Mouse (Mus musculus): Measurements from ENCODE around the gene Lad1.

Lad1 gene

DNA sequence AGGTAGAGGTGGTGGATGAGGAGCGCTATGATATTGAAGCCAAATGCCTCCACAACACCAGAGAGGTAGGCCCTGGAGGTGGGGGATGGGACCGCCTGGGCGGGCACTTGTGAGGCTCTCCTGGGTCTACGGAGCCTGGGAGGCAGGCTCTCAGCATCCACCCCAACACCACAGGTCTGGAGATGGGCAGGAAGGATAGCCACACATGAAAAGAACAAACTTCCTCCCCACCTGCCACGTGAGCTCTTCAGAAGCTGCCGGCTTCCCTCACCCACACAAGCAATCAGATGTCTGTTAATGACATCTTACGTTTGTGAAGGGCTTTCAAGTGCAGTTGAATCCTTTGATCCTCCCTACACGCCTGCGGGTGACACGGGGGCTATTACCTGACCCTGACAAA, 10.9 kb upstream of the Lad1 start:
- no peak for DNase-seq (ENCODE audit: low spot score)

DNA sequence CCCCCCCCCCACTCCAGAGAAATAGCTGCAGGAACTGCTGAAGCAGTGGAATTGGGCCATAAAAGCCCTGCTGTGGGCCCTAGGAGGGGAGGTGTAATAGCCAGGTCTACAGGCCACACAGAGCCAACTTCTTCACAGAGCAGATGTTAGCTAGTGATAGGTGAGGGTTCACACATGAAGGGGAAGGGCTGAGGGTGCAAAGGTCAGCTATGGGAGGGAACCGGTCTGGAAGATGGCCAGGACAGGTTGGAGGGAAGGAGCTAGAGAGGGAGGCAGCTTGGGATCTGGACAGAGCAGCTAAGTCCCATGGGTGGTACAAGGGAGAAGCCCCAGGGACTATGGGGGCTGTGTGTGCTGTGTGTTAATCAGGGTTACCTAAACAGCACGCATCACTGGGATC, 8.2 kb upstream of the Lad1 start:
- no peak for DNase-seq (ENCODE audit: low spot score)

DNA sequence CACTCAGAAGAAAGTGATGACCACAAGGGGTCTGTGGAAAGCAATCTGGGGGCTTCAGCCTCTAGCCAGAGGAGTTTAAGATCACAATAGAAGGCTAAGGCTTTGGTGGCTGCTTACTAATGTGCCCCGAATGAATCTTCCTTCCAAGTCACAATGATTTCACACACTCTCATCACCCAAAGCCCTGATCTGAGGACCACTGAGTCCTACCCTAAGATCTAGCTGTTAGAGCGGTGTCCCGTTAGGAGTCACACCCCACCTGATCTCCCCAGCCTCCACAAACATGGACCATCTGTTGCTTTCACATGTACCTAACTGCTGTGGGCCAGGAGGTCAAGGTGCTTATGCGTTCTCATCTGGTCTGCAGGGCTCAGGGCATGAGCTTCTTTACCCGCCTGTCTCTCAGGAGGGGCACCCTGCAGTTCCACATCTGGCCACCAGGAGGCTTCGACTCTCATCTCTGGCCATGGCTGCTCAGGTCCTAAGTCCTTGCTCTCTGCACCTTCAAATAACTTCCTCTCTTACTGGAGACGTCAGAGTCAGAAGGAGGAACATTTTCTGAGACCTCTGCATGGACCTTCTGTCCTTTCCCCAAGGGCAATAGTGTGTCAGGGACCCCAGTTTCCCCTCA, 7.3 kb upstream of the Lad1 start:
- peak; percentile 70 for DNase-seq (ENCODE audit: low spot score)

DNA sequence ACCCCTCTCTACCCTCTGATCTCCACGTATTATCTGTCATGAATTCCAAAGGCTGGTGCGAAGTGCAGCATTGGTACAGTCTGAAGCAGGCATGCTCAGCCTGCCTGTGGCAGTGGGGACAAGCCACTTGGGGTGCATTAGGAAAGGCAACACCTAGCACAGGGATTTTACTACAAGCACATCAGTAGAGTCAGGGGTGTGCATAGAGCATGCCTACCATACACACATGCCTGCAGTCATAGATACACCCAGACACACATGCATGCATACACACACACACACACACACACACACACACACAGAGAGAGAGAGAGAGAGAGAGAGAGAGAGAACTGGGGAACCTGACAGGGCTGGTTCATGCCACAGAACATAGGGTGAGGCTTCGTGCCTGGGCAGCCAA, 6.2 kb upstream of the Lad1 start:
- no peak for DNase-seq (ENCODE audit: low spot score)

DNA sequence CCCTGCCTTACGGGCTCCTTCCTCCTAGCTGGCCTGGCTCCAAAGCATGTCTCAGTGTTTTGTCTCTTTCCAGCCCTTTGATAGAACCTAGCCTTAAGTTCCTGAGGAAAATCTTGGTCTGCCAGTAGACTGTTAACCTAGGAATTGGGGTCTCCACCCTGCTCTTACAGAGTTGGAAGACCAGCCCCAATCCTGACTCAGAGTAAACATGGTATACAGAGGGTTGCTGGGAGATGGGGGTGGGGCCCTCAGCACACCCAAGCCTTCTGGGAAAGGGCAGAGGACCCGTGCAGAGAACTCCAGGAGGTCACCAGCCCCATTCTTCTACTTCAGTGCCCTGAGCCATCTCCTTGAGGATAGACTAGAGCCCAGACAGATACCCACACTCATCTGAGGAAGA, 5.8 kb upstream of the Lad1 start:
- no peak for DNase-seq (ENCODE audit: low spot score)

DNA sequence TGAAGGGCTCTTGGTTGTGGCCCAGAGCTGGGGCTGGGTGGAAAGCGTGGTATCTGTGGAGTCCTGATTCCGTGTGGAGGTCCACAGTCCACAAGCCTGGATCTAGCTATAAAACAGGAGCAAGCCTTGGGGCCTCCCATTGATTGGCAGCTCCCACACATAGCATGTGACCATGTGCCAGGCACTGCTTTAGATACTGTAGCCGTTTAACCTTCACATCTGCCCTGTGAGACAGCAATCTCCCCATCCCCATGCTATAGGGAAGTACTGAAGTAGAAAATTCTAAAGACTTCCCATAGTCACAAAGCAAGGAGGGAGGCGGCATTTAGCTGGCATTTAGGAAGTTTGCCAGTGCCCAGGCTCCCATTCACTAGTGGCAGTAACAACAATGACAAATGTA, 5.3 kb upstream of the Lad1 start:
- DNase-seq (ENCODE audit: low spot score), result no peak

DNA sequence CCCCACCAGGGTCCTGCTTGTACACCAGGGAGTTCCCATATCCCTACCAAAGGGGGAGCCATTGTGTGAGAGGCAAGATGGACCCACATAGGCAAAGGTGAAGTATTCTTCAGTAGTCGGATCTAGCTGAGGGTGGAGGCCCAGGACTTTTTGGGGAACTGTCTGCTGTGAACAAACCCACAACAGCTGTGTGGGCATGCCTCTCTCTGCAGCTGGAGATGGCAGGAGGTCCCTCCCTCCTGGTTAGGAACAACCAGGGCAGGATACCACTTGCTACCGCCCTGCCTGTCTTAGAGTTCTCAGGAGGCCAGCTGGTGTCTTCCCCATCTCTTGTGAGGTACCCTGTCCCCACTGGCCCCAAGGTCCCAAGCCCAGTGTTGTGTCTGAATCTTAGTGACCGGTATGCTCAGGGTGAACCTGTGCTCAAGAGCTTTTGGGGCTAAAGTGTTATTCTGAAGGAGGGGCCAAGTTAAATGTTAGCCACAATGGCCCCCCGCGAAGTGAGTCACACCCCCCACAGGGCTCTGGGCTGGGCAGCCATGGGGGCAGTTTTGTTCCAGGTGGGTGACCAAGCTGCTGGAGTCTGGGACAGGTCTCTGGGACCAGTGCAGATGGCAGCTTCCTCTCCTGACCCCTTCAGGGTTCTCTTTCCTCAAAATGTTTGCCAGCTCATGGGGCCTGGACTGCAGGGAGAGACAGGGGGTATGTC, 4.6 kb upstream of the Lad1 start:
- no peak for DNase-seq (ENCODE audit: low spot score)

DNA sequence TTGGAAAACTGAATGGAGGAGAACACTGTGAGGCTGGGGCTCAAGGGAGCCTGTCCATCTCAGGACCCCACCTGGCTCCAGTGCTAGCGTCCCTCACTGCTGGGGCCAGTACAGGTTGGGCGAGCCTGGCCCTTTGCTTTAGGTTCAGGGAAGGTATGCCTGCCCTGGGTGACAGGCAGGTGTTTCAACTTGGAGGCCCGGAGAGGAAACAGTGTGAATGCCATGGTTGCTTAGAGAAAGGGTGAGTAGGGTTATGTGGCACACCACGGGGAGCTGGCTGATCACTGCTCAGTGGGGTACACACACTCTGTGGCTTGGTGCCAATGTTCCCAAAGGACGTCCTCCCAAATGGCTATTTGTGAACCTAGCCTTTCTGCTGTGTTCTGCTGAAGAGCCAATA, 3.9 kb upstream of the Lad1 start:
- no peak for DNase-seq (ENCODE audit: low spot score)

DNA sequence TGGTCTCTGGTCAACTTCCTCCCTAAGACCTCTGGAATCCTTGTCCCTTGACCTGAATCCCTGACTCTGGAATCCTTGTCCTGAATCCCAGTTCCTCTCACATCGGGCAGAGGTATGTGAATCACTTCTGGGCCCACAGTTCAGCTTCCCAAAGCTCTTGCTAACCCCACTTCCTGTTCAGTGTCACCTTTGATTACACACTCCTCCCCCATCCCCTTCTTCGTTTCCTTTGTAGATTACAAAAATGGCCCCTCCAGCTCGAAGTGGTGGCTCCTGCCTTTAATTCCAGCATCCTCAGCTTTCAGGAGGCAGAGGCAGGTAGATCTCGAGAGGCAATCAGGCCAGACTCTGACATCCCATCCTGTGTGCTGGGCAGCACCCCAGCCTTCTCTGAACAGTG, 803 bp upstream of the Lad1 start:
- no peak for DNase-seq (ENCODE audit: low spot score)

DNA sequence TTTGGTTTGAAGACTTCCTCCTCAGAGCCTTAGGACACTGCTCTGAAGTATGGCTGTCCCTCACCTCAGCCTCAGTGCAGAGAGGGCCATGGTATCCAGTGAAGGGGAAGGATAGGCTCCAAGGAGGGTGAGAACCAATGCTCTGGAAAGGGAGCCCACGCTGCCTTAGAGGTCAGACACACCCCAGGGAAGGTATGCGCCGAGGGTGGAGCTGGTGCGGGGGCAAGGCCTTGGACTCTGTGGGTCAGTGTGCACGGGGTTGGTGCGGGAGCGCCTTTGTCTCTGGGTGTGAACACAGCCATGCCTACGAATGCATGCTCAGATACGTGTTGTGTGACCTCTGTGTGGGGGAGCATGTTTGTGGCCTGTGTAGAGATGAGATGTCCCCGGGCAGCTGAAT, 1.7 kb downstream of the Lad1 start:
- DNase-seq (ENCODE audit: low spot score), result no peak

DNA sequence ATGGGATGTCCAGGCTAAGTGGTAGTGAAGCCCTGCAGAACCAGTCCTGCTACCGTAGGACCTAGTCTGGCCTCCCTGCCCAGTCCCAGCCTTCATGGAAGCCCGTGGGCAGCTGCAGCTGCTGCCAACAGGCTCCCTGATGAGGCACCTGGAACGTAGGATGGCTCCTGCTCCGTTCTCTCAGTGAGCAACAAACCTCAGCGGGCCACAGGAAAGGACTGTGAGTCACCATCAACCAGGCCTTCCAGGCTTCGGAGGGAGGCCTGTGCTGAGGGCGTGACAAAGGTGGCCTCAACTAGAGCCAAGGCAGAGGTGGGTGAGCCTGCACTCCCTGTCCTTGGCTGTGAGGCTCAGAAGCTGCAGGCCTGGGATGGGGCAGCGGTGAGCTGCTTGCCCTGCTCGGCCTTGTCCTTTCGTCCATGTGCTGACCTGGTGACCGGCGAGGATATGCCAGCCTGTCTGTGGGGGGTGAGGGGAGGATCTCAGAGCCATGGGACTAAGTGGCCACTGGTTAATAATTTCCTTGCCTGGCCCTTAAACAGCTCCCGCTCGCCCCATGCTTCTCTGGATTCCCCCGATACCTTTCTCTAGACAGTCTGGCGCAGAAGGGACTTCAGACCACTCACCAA, 2.5 kb downstream of the Lad1 start:
- no peak for DNase-seq (ENCODE audit: low spot score)

DNA sequence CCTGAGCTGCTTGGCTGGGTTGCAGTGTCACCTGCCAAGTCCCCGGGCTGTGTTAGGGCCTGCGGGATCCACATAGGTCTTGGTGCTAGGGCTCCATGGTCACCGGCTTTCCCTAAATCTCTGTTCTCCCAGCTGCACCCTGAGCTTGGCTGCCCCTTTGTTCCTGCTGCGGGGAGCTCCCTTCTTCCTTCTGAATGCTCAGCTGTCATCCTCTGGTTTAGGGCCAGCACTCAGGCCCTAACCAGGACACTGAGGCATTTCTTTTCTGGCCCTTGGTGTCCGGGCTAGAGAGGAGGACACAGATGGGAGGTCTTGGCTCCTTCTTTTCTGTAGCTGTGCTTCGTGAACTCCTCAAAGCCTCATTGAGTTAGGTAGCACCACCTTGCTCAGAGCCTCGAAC, 3.4 kb downstream of the Lad1 start:
- DNase-seq (ENCODE audit: low spot score), result no peak

DNA sequence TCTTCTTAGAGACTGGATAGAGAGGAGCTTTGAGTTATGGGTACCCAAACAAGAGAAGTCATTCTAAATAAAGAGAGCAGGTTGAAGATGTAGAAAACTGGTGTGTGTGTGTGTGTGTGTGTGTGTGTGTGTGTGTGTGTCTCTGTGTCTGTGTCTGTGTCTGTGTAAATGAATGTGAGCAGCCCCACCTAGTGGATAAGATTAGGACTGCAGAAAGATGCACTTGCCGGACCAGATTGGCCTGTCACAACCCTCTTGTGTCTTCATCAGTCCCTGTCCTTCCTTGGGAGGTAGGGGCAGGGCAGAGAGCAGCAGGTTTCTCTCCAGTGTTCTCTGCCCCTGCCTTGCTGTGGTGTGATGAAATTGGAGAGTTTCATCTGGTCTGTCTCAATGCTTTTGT, 10.5 kb downstream of the Lad1 start:
- peak; percentile 62 for DNase-seq (ENCODE audit: low spot score)

DNA sequence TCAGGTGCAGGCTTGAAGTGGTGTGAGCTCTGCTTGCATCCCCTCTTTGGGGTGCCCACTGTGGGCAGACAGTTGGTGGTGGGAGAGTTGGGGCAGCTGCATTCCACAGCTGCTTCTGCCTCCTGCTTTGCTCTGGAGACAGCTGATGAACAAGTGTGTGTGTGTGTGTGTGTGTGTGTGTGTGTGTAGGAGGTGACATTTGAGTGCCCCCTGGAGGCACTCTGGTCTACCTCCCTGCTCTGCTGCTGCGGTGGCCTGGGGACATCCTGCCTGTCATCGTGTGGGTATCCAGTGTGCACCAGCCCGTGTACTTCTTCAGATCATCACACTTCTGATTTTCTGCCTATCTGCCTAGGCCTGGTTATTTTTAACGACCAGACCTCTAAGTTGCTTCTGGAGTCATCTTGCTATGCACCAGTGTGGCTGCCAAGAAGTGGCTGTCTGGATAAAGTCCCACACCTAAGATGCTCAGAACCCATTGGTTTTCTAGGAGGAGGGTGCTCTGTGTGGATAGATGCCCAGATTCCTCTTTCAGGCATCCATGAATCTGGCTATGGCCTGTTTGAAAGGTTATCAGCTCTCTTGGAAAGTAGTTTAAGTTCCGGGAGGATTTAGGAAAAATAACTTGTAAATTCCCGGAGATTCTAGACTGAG, 15.9 kb downstream of the Lad1 start:
- DNase-seq (ENCODE audit: low spot score), result no peak

DNA sequence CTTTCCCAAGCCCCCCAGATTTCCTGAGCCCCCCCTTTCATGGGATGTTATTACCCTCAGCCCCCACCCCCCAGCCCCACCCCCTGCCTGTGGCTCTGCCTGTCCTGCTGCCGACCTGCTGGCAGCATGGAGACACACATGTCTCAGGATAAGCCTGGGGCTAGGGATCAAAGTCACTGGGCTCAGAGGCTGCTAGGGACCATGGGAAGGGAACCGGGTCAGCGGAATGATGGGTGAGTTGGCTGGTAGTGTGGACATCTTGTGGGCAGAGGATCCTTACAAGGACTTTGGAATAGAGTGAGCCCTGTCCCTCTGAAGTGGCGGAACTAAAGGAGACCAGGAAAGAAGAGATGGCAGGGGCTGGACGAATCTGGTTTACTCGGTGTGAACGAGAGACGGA, 16.6 kb downstream of the Lad1 start:
- no peak for DNase-seq (ENCODE audit: low spot score)

DNA sequence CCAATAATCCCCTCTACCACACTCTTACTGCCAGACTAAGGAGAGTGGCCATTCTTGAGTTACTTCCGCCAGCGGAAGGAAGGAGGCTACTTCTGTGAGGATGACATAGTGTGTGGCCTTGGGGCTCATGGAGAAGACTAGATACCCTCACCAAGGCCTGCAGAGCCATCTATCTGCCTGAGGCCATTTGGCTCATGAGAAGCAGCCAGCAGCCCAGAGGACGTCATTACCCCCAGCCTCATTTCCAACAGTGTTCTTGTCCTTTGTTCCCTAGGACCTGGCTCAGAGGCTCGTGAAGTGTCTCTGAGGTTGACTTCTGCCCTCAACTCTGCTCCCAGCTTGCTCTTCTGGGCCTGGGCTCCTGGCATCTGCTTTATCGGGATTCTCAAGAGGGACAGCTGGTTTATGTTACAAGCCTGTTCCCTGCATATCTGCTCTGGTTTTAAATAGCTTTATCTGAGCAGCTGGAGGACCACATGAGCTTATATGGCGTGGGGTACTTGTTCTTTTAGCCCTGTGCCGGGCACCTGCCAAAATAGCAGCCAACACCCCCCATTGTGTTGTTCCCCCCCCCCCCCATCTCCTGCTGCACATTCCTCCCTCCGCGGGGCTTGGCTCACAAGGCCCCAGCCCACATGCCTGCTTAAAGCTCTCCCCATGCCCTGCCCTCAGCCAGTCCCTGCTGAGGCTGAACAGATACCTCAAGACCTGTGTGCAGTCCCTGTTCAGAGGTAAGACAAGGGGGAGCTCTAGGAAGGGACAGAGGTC, 17.5 kb downstream of the Lad1 start, which contains the start of gene Tnnt2:
Tnnt2 (plus strand) TSS at position 639 of the 768 bp plus-strand sequence.
- no peak for DNase-seq (ENCODE audit: low spot score)

DNA sequence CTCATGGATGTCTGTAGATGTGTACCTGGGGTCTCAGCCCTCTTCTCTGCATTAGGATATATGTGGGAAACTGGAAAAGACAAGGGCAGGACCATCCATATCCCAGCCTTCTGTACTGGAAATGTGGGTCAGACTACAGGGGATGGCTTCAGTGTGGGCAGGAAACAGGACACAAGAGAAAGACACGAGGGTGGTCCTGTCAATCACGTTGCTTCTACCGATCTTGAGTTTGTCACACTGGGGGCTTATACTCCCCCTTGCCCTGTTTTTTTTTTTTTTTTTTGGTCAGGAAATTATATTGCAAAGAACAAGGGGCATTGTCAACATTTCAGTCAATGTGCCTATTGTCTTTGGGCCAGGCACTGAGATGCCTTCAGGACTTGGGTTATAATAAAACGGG, 20.2 kb downstream of the Lad1 start:
- DNase-seq (ENCODE audit: low spot score), result no peak

DNA sequence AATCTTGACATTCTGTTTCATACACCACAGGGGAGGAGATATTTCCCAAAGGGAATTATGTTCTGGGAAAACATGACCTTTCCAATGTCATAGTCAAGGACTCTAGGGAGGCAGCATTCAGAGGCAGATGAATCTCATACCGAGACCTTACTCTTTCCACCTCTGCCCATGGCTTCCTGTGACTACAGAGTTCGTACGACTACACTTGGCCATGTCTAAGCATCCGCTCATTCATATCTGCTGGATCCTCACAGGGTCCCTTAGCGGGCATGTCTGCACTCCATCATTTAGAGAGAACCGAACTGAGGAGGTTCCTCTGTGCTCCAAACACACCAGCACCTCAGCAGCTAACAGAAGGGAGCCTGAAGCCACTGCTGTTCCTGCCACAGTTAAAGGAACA, 20.7 kb downstream of the Lad1 start:
- DNase-seq (ENCODE audit: low spot score), result no peak

DNA sequence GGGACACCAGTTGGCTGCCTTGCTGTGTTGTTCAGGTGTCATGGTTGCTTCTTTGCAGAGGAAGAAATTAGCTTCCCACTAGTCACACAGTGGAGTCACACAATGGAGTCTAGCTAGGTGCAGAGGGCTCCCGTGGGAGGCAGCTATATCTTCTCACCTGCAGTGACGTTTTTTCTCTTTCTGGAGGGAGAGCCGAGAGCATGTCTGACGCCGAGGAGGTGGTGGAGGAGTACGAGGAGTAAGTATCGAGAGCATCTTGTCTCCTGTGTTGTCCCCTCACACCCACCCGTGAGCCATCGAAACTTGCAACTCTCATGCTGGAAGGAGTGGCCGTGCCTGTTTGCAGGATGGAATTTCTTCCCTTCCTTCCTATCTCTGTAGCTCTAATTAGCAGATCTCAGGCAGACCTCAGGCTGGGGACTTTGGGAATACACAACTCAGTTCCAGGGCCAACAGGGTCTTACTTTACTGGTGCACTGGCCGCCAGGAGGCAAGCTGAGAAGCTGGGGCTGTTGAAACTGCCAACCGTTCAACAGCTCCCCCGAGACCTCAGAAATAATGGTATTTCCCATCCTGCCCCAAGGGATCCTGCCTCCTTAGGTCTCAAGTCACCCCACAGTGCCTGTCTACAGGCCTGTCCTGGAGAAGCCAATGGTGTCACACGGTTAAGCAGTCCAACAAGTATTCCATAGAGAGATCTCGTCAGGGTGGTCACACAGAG, 22.4 kb downstream of the Lad1 start:
- no peak for DNase-seq (ENCODE audit: low spot score)

DNA sequence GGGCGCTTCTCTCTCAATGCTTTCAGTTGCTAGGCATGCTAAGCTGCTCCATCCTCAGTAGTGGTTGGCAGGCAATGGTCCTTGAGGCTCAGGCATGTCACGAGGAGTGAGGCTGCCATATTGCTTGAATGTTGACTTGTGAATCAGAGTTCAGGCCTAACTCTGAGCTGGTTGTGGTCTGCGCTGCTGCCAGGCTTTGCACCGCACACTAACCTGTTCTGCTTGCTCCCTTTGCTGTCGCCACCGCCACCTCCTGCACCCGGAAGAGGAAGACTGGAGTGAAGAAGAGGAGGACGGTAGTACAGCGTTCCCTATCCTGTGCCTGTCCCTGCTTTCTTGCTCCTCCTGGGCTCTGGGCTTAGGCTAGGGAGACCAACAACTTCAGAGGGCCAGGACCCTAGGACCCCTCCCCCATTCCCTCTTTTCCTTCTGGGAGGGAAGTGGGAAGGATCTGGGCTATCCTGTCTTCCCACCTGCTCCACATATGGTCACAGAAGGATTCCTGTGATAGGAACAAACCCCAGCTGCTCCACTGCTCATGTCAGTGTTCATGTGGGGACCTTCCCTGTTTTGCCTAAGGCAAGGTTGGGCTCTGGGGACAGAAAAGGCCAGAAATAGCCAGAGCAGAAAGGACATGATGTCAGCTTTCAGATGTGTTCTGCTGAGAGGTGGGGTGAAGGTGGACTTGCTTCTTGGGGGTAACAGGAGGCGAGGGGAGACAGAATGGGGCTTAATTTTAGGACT, 25.3 kb downstream of the Lad1 start:
- no peak for DNase-seq (ENCODE audit: low spot score)

DNA sequence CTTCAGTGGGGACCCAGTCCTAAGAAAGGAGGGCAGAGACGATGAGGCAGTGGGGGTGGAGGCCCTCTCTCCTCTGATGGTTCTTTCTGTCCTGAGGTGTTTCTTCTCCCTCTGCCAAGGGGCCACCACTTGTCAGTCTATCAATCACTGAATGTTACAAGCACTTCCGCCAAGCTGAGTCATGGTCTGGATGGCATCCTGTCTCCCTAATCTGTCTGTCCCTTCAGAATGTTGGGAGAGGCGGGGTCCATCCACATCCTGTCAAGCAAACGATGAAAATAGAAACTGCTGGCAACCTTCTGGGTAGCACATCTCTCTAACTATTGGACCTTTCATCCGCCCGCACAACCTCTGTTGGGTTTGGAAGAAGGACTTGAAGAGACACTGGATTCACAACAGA, 26.1 kb downstream of the Lad1 start:
- DNase-seq (ENCODE audit: low spot score), result no peak
